Mouse (Mus musculus) testis, adult 2 months (tissue): ENCODE results near the gene Trappc2l.

Source experiments
- CTCF ChIP-seq: fragments of 200-500 bp; IDR thresholded peaks from 2 replicates; pipeline ENCODE4 v1.5.1; 2012; ENCODE audit warnings: low read depth, mild to moderate bottlenecking, inconsistent platforms, low read length, moderate library complexity; ENCODE audit not compliant: control insufficient read depth, insufficient read depth, insufficient replicate concordance
- POLR2A ChIP-seq: fragments of 200-500 bp; IDR thresholded peaks from 2 replicates; pipeline ENCODE4 v1.6.1; 2012; ENCODE audit warnings: low read depth, mild to moderate bottlenecking, inconsistent platforms, low read length, moderate library complexity; ENCODE audit not compliant: control insufficient read depth

- TF ChIP-seq CTCF, result no peak
- no peak for TF ChIP-seq POLR2A
Measured at GRCm38 (mm10) chr8:122574264-122574663, 37.2 kb upstream of the Trappc2l start.
